In genomic region chr9:23101990-23102796, GRCm38 (mm10) we compare ENCODE assay signal across 11 mouse cellular contexts.
A peak's percentile ranks its signal among the peaks of the same experiment; 100 is the strongest.
DNase-seq lines count a peak whose midpoint lies in the region; ATAC-seq and TF ChIP-seq lines count a peak whose summit lies in the region.
"Had no signal": no experiment of that assay in that cellular context is flagged by ENCODE, and none has a peak within 500 bp of the region (broad histone marks: within the 10 kb centered on the region; RNA-seq: fewer than 3 reads in every experiment).

No protein-coding gene starts in this region.

- no peak overlapping the region for H3K9ac ChIP-seq in forebrain, embryonic 14.5 days (ENCODE audit: low read length)
- H3K9ac ChIP-seq: embryonic facial prominence, embryonic 12.5 days; liver, embryonic 13.5 days; stomach, embryonic 15.5 days had no signal

- peak; percentile 84 for ATAC-seq in forebrain, embryonic 14.5 days

- no peak overlapping the region for H3K4me2 ChIP-seq in forebrain, embryonic 14.5 days (ENCODE audit: low read length)
- H3K4me2 ChIP-seq: embryonic facial prominence, embryonic 12.5 days; liver, embryonic 13.5 days; stomach, embryonic 15.5 days had no signal

- 38% methylated on average over 9 of the region's 9 CpGs for WGBS in forebrain, embryonic 14.5 days

- TF ChIP-seq CTCF in gastrocnemius, adult 2 months (IDR thresholded peaks at IDR 0.05) = no peak

- peak; percentile 8 for DNase-seq in gastrocnemius, postnatal 10 days
- DNase-seq in gastrocnemius, adult 2 months = no peak
- peak; percentile 60 for DNase-seq in MN1 (ENCODE audit: low spot score)
- DNase-seq in forebrain, embryonic 14.5 days (ENCODE audit: low spot score) = peak; percentile 87
- DNase-seq in left cerebral cortex, postnatal 14 days (ENCODE audit: low spot score in 2 of 2) = peak; percentile 34 to 54
- DNase-seq in spleen, postnatal 36 days (ENCODE audit: low spot score in 2 of 2) = no peak
- no peak for DNase-seq in thymus, postnatal 4 days
- no peak for DNase-seq in gastrocnemius, postnatal 4 days (ENCODE audit: low spot score in 2 of 2)
- DNase-seq: liver, embryonic 13.5 days had no signal

- intact Hi-C loops in gastrocnemius, adult 2 months (cut with DNase I) = no loop called here
- intact Hi-C loops in left cerebral cortex, postnatal 14 days (cut with DNase I) = no loop called here

- no peak overlapping the region for H3K27ac ChIP-seq in gastrocnemius, adult 2 months
- H3K27ac ChIP-seq in forebrain, embryonic 14.5 days (ENCODE audit: low read depth, low read length) = no peak overlapping the region
- H3K27ac ChIP-seq: embryonic facial prominence, embryonic 12.5 days; liver, embryonic 13.5 days; stomach, embryonic 15.5 days had no signal

- no peaks in the 10 kb centered on the region for H3K27me3 ChIP-seq in forebrain, embryonic 14.5 days (replicated peaks; ENCODE audit: control insufficient read depth, insufficient read depth, low read length)
- H3K27me3 ChIP-seq: embryonic facial prominence, embryonic 12.5 days; liver, embryonic 13.5 days; stomach, embryonic 15.5 days had no signal

- H3K4me3 ChIP-seq in gastrocnemius, adult 2 months = no peak overlapping the region
- H3K4me3 ChIP-seq in forebrain, embryonic 14.5 days (ENCODE audit: low read depth, low read length) = no peak overlapping the region
- H3K4me3 ChIP-seq: embryonic facial prominence, embryonic 12.5 days; liver, embryonic 13.5 days; stomach, embryonic 15.5 days had no signal

- peaks cover 2% of the 10 kb centered on the region; the same call in 1 of the 2 replicates for H3K4me1 ChIP-seq in forebrain, embryonic 14.5 days (ENCODE audit: control insufficient read depth, insufficient read depth, low read length)
- H3K4me1 ChIP-seq: liver, embryonic 13.5 days; stomach, embryonic 15.5 days had no signal

- no peaks in the 10 kb centered on the region for H3K36me3 ChIP-seq in forebrain, embryonic 14.5 days (ENCODE audit: control insufficient read depth, insufficient read depth, low read length)
- H3K36me3 ChIP-seq: embryonic facial prominence, embryonic 12.5 days; liver, embryonic 13.5 days; stomach, embryonic 15.5 days had no signal

- H3K9me3 ChIP-seq in forebrain, embryonic 14.5 days (replicated peaks; ENCODE audit: control insufficient read depth, low read length) = no peaks in the 10 kb centered on the region
- H3K9me3 ChIP-seq: embryonic facial prominence, embryonic 12.5 days; liver, embryonic 13.5 days; stomach, embryonic 15.5 days had no signal

Comparison
In these comparisons a context has a peak if more than half of its experiments do, and no peak if none do; other contexts are left out.
1. DNase-seq: peak in gastrocnemius, postnatal 10 days (single experiment), MN1 (single experiment), forebrain, embryonic 14.5 days (single experiment) and left cerebral cortex, postnatal 14 days (2 of 2); none in gastrocnemius, adult 2 months (single experiment), spleen, postnatal 36 days (0 of 2), thymus, postnatal 4 days (single experiment) and gastrocnemius, postnatal 4 days (0 of 2).